Mouse (Mus musculus): ENCODE measurements around the gene Hax1. TPM values are rescaled to one million over a fixed set of nuclear protein-coding genes. Genes with fewer than 3 reads are reported as not detected.

Gene Hax1
- polyA plus RNA-seq, 1 experiment from 2014 or later: 127 TPM

GRCm38 (mm10) chr3:89997791-89998495 lies 637 bp downstream of the Hax1 start:
- H3K36me3 ChIP-seq (ENCODE audit: control insufficient read depth, insufficient read depth, low read length): peaks cover 65% of the 10 kb centered on the region
- H3K9ac ChIP-seq (ENCODE audit: low read depth, low read length): peak overlapping the region; percentile 81
- H3K4me1 ChIP-seq (ENCODE audit: control insufficient read depth, insufficient read depth, low read length): peaks cover 14% of the 10 kb centered on the region
- no peaks in the 10 kb centered on the region for H3K27me3 ChIP-seq (replicated peaks; ENCODE audit: control insufficient read depth, insufficient read depth, low read length)
- peak overlapping the region; percentile 74 for H3K4me2 ChIP-seq (ENCODE audit: low read depth, low read length)
- ATAC-seq (ENCODE audit: low read depth) (peak; percentile 32; the same call in 1 of the 2 replicates), DNase-seq (ENCODE audit: low spot score) (no peak)
- no peaks in the 10 kb centered on the region for H3K9me3 ChIP-seq (ENCODE audit: control insufficient read depth, low read length)
- 4% methylated on average over 20 of the region's 23 CpGs for WGBS
- H3K4me3 ChIP-seq (ENCODE audit: low read depth, low read length): peak overlapping the region; percentile 81
- H3K27ac ChIP-seq (replicated peaks; ENCODE audit: low read depth, low read length): peak overlapping the region; percentile 96

- DNase-seq (ENCODE audit: low spot score) (no peak), ATAC-seq (ENCODE audit: low read depth) (no peak)
- no peak overlapping the region for H3K4me2 ChIP-seq (ENCODE audit: low read depth, low read length)
- no peak overlapping the region for H3K4me3 ChIP-seq (ENCODE audit: low read depth, low read length)
- H3K9ac ChIP-seq (ENCODE audit: low read depth, low read length): no peak overlapping the region
- no peaks in the 10 kb centered on the region for H3K9me3 ChIP-seq (ENCODE audit: control insufficient read depth, low read length)
- peaks cover 14% of the 10 kb centered on the region for H3K4me1 ChIP-seq (ENCODE audit: control insufficient read depth, insufficient read depth, low read length)
- peaks cover 41% of the 10 kb centered on the region for H3K36me3 ChIP-seq (ENCODE audit: control insufficient read depth, insufficient read depth, low read length)
- H3K27me3 ChIP-seq (replicated peaks; ENCODE audit: control insufficient read depth, insufficient read depth, low read length): no peaks in the 10 kb centered on the region
- no peak overlapping the region for H3K27ac ChIP-seq (replicated peaks; ENCODE audit: low read depth, low read length)
- WGBS: 94% methylated on average over 5 of the region's 5 CpGs
Observed at GRCm38 (mm10) chr3:89994807-89995515, 3.6 kb downstream of the Hax1 start.

GRCm38 (mm10) chr3:89987822-89988221 lies 10.8 kb downstream of the Hax1 start:
- Histone ChIP-seq H3K4me1 (ENCODE audit: control insufficient read depth, insufficient read depth, low read length) (no peaks in the 10 kb centered on the region), H3K9me3 (ENCODE audit: control insufficient read depth, low read length) (no peaks in the 10 kb centered on the region), H3K36me3 (ENCODE audit: control insufficient read depth, insufficient read depth, low read length) (peaks cover 4% of the 10 kb centered on the region; the same call in 1 of the 2 replicates), H3K4me3 (ENCODE audit: low read depth, low read length) (no peak overlapping the region), H3K9ac (ENCODE audit: low read depth, low read length) (no peak overlapping the region), H3K27me3 (replicated peaks; ENCODE audit: control insufficient read depth, insufficient read depth, low read length) (no peaks in the 10 kb centered on the region), H3K4me2 (ENCODE audit: low read depth, low read length) (no peak overlapping the region), H3K27ac (replicated peaks; ENCODE audit: low read depth, low read length) (no peak overlapping the region)
- ATAC-seq (ENCODE audit: low read depth) (no peak), DNase-seq (ENCODE audit: low spot score) (no peak)
- WGBS: 92% methylated on average over 4 of the region's 4 CpGs

- Histone ChIP-seq H3K4me1 (ENCODE audit: control insufficient read depth, insufficient read depth, low read length) (no peaks in the 10 kb centered on the region), H3K4me2 (ENCODE audit: low read depth, low read length) (no peak overlapping the region), H3K36me3 (ENCODE audit: control insufficient read depth, insufficient read depth, low read length) (peaks cover 3% of the 10 kb centered on the region; the same call in 1 of the 2 replicates), H3K4me3 (ENCODE audit: low read depth, low read length) (no peak overlapping the region), H3K9me3 (ENCODE audit: control insufficient read depth, low read length) (no peaks in the 10 kb centered on the region), H3K9ac (ENCODE audit: low read depth, low read length) (no peak overlapping the region), H3K27me3 (replicated peaks; ENCODE audit: control insufficient read depth, insufficient read depth, low read length) (no peaks in the 10 kb centered on the region), H3K27ac (replicated peaks; ENCODE audit: low read depth, low read length) (no peak overlapping the region)
- no peak for DNase-seq (ENCODE audit: low spot score)
- no peak for ATAC-seq (ENCODE audit: low read depth)
- WGBS: 55% methylated on average over 3 of the region's 3 CpGs
Observed at GRCm38 (mm10) chr3:89987211-89987610, 11.4 kb downstream of the Hax1 start.

- H3K9ac ChIP-seq (ENCODE audit: low read depth, low read length): no peak overlapping the region
- no peaks in the 10 kb centered on the region for H3K9me3 ChIP-seq (ENCODE audit: control insufficient read depth, low read length)
- no peaks in the 10 kb centered on the region for H3K27me3 ChIP-seq (replicated peaks; ENCODE audit: control insufficient read depth, insufficient read depth, low read length)
- H3K27ac ChIP-seq (replicated peaks; ENCODE audit: low read depth, low read length): no peak overlapping the region
- no peak overlapping the region for H3K4me2 ChIP-seq (ENCODE audit: low read depth, low read length)
- H3K4me1 ChIP-seq (ENCODE audit: control insufficient read depth, insufficient read depth, low read length): no peaks in the 10 kb centered on the region
- ATAC-seq (ENCODE audit: low read depth) (no peak), DNase-seq (ENCODE audit: low spot score) (no peak)
- H3K4me3 ChIP-seq (ENCODE audit: low read depth, low read length): no peak overlapping the region
- H3K36me3 ChIP-seq (ENCODE audit: control insufficient read depth, insufficient read depth, low read length): no peaks in the 10 kb centered on the region
- WGBS: 74% methylated on average over 5 of the region's 5 CpGs
Observed at GRCm38 (mm10) chr3:89982426-89982825, 16.2 kb downstream of the Hax1 start.

- H3K9me3 ChIP-seq (ENCODE audit: control insufficient read depth, low read length): no peaks in the 10 kb centered on the region
- no peak for ATAC-seq (ENCODE audit: low read depth)
Observed at GRCm38 (mm10) chr3:89976859-89977258, 21.7 kb downstream of the Hax1 start.

GRCm38 (mm10) chr3:89968509-89968908 lies 30.1 kb downstream of the Hax1 start:
- Histone ChIP-seq H3K27me3 (replicated peaks; ENCODE audit: control insufficient read depth, insufficient read depth, low read length) (no peaks in the 10 kb centered on the region), H3K4me3 (ENCODE audit: low read depth, low read length) (no peak overlapping the region), H3K27ac (replicated peaks; ENCODE audit: low read depth, low read length) (no peak overlapping the region), H3K9me3 (ENCODE audit: control insufficient read depth, low read length) (no peaks in the 10 kb centered on the region), H3K36me3 (ENCODE audit: control insufficient read depth, insufficient read depth, low read length) (0 out of 2 replicates have a peak, but pooled peaks cover 8% of the 10 kb centered on the region), H3K4me2 (ENCODE audit: low read depth, low read length) (no peak overlapping the region), H3K9ac (ENCODE audit: low read depth, low read length) (no peak overlapping the region), H3K4me1 (ENCODE audit: control insufficient read depth, insufficient read depth, low read length) (peaks cover 8% of the 10 kb centered on the region)
- DNase-seq (ENCODE audit: low spot score) (no peak), ATAC-seq (ENCODE audit: low read depth) (no peak)
- WGBS: 75% methylated on average over 7 of the region's 7 CpGs

More at GRCm38 (mm10) chr3:89976859-89977258, 21.7 kb downstream of the Hax1 start:
- no peaks in the 10 kb centered on the region for H3K4me1 ChIP-seq (ENCODE audit: control insufficient read depth, insufficient read depth, low read length)
- H3K27ac ChIP-seq (replicated peaks; ENCODE audit: low read depth, low read length): no peak overlapping the region
- no peaks in the 10 kb centered on the region for H3K36me3 ChIP-seq (ENCODE audit: control insufficient read depth, insufficient read depth, low read length)
- no peak overlapping the region for H3K9ac ChIP-seq (ENCODE audit: low read depth, low read length)
- no peak overlapping the region for H3K4me3 ChIP-seq (ENCODE audit: low read depth, low read length)
- no peak for DNase-seq (ENCODE audit: low spot score)
- H3K4me2 ChIP-seq (ENCODE audit: low read depth, low read length): no peak overlapping the region
- H3K27me3 ChIP-seq (replicated peaks; ENCODE audit: control insufficient read depth, insufficient read depth, low read length): no peaks in the 10 kb centered on the region

GRCm38 (mm10) chr3:89966946-89967345 lies 31.6 kb downstream of the Hax1 start:
- H3K27me3 ChIP-seq (replicated peaks; ENCODE audit: control insufficient read depth, insufficient read depth, low read length): no peaks in the 10 kb centered on the region
- ATAC-seq (ENCODE audit: low read depth): no peak
- H3K4me1 ChIP-seq (ENCODE audit: control insufficient read depth, insufficient read depth, low read length): peaks cover 9% of the 10 kb centered on the region
- no peak overlapping the region for H3K4me3 ChIP-seq (ENCODE audit: low read depth, low read length)
- 0 out of 2 replicates have a peak, but pooled peaks cover 8% of the 10 kb centered on the region for H3K36me3 ChIP-seq (ENCODE audit: control insufficient read depth, insufficient read depth, low read length)
- WGBS: 67% methylated on average over 4 of the region's 4 CpGs
- H3K4me2 ChIP-seq (ENCODE audit: low read depth, low read length): no peak overlapping the region
- H3K27ac ChIP-seq (replicated peaks; ENCODE audit: low read depth, low read length): no peak overlapping the region
- no peak for DNase-seq (ENCODE audit: low spot score)
- H3K9ac ChIP-seq (ENCODE audit: low read depth, low read length): no peak overlapping the region
- H3K9me3 ChIP-seq (ENCODE audit: control insufficient read depth, low read length): no peaks in the 10 kb centered on the region

Data from embryonic facial prominence, embryonic 14.5 days (tissue).